In genomic region chr7:63020042-63020441, GRCm38 (mm10) we compare ENCODE assay signal across 20 mouse cellular contexts.
DNase-seq lines count a peak whose midpoint lies in the region; ATAC-seq lines count a peak whose summit lies in the region.
"Had no signal": no experiment of that assay in that cellular context is flagged by ENCODE, and none has a peak within 500 bp of the region (broad histone marks: within the 10 kb centered on the region; RNA-seq: fewer than 3 reads in every experiment).

No protein-coding gene starts in this region.

- ATAC-seq in erythroblast, adult 5-6 weeks (replicated peaks; ENCODE audit: low FRiP score, poor library complexity, severe bottlenecking): no peak
- ATAC-seq: intestine, embryonic 15.5 days; Patski had no signal

- peak; percentile 5 for DNase-seq in embryo, embryonic 11 days
- no peak for DNase-seq in embryo, embryonic 10 days (ENCODE audit: low spot score)
- peak; percentile 2 for DNase-seq in layer of hippocampus, adult 9-11 months
- no peak for DNase-seq in layer of hippocampus, adult 9-10 months (ENCODE audit: low spot score)
- DNase-seq in right cerebral cortex, postnatal 4 days: peak; percentile 2
- DNase-seq in right cerebral cortex, adult 2 months (ENCODE audit: low spot score in 2 of 2): no peak
- DNase-seq in retina, postnatal 1 day: peak; percentile 65
- DNase-seq: adrenal gland, postnatal 36 days; cerebellum, adult 2 months; gastrocnemius, postnatal 10 days; heart, postnatal 4 days; kidney, adult 8-10 months; kidney, postnatal 10 days; liver; lung, postnatal 36 days; thymus, adult 2 months; thymus, postnatal 4 days had no signal

Comparison
In these comparisons a context has a peak if more than half of its experiments do, and no peak if none do; other contexts are left out.
1. DNase-seq: peak in embryo, embryonic 11 days (single experiment), layer of hippocampus, adult 9-11 months (single experiment), right cerebral cortex, postnatal 4 days (single experiment) and retina, postnatal 1 day (single experiment); none in embryo, embryonic 10 days (single experiment), layer of hippocampus, adult 9-10 months (single experiment) and right cerebral cortex, adult 2 months (0 of 2).